Mouse (Mus musculus) embryonic facial prominence, embryonic 12.5 days (tissue): ENCODE measurements at regions not wholly inside any gene's neighbourhood (a gene's known extent, or its start where the extent isn't known, plus 50 kb on each side); places are given as distances from the start of the nearest gene placed in this dataset.
A peak's percentile ranks its signal among the peaks of the same experiment; 100 is the strongest.

Source experiments
- ATAC-seq: fragments of 200-750 bp; cut with Nextera tagmentation; 2 replicates; pipeline ENCODE4 v1.8.0; 2017; ENCODE audit not compliant: insufficient number of reproducible peaks, insufficient read depth, low FRiP score, low TSS enrichment
- H3K27ac ChIP-seq: fragments of 300-500 bp; sonication (generic); 2 replicates; pipeline ENCODE4 v1.5.1; 2016; ENCODE audit warnings: mild to moderate bottlenecking
- H3K27me3 ChIP-seq: fragments of 300-500 bp; sonication (generic); 2 replicates; pipeline ENCODE4 v1.6.1; 2016; ENCODE audit warnings: mild to moderate bottlenecking, moderate library complexity
- H3K36me3 ChIP-seq: fragments of 300-500 bp; sonication (generic); 2 replicates; pipeline ENCODE4 v1.6.1; 2016; ENCODE audit warnings: mild to moderate bottlenecking
- H3K4me1 ChIP-seq: fragments of 300-500 bp; sonication (generic); 2 replicates; pipeline ENCODE4 v1.6.1; 2016
- H3K4me2 ChIP-seq: fragments of 300-500 bp; sonication (generic); replicated peaks from 2 replicates; pipeline ENCODE4 v1.6.1; 2016; ENCODE audit warnings: mild to moderate bottlenecking, moderate library complexity
- H3K4me3 ChIP-seq: fragments of 300-500 bp; sonication (generic); 2 replicates; pipeline ENCODE4 v1.5.1; 2016; ENCODE audit warnings: mild to moderate bottlenecking
- H3K9ac ChIP-seq: fragments of 300-500 bp; sonication (generic); 2 replicates; pipeline ENCODE4 v1.6.1; 2016; ENCODE audit warnings: mild to moderate bottlenecking, moderate library complexity
- H3K9me3 ChIP-seq: fragments of 300-500 bp; sonication (generic); 2 replicates; pipeline ENCODE4 v1.6.1; 2016; ENCODE audit warnings: mild to moderate bottlenecking, moderate library complexity
- WGBS: fragments of 180-500 bp; shearing (Covaris S2); methylation state at CpG from one replicate; pipeline ENCODE4 v1.1.7; 2016; 5-methylcytosine and 5-hydroxymethylcytosine counted together

- ATAC-seq: no peak
- H3K4me3 ChIP-seq: no peak overlapping the region
- H3K27ac ChIP-seq: no peak overlapping the region
- no peaks in the 10 kb centered on the region for H3K27me3 ChIP-seq
- H3K36me3 ChIP-seq: no peaks in the 10 kb centered on the region
- H3K4me1 ChIP-seq: no peaks in the 10 kb centered on the region
- 59% methylated on average over 2 of the region's 2 CpGs for WGBS
- no peak overlapping the region for H3K4me2 ChIP-seq
- no peaks in the 10 kb centered on the region for H3K9me3 ChIP-seq
- no peak overlapping the region for H3K9ac ChIP-seq
Observed at GRCm38 (mm10) chr3:151298325-151298724, 139.4 kb upstream of the Adgrl4 start.

GRCm38 (mm10) chr3:151305402-151305801 is 132.3 kb upstream of the Adgrl4 start:
- WGBS: 88% methylated on average over 4 of the region's 4 CpGs
- no peak for ATAC-seq
- H3K27me3 ChIP-seq: no peaks in the 10 kb centered on the region

GRCm38 (mm10) chr3:151307975-151308374 is 129.7 kb upstream of the Adgrl4 start:
- H3K4me3 ChIP-seq: no peak overlapping the region
- 39% methylated on average over 4 of the region's 4 CpGs for WGBS
- H3K27me3 ChIP-seq: no peaks in the 10 kb centered on the region
- no peaks in the 10 kb centered on the region for H3K36me3 ChIP-seq
- H3K27ac ChIP-seq: no peak overlapping the region
- no peaks in the 10 kb centered on the region for H3K9me3 ChIP-seq
- H3K9ac ChIP-seq: no peak overlapping the region
- H3K4me2 ChIP-seq: no peak overlapping the region
- no peaks in the 10 kb centered on the region for H3K4me1 ChIP-seq
- ATAC-seq: no peak

More at GRCm38 (mm10) chr3:151305402-151305801, 132.3 kb upstream of the Adgrl4 start:
- Histone ChIP-seq H3K4me1 (no peaks in the 10 kb centered on the region), H3K4me3 (no peak overlapping the region), H3K27ac (no peak overlapping the region), H3K4me2 (no peak overlapping the region), H3K36me3 (no peaks in the 10 kb centered on the region), H3K9me3 (no peaks in the 10 kb centered on the region), H3K9ac (no peak overlapping the region)

GRCm38 (mm10) chr3:151323835-151324234 is 113.9 kb upstream of the Adgrl4 start:
- Histone ChIP-seq H3K4me2 (no peak overlapping the region), H3K36me3 (no peaks in the 10 kb centered on the region), H3K4me1 (no peaks in the 10 kb centered on the region), H3K9ac (no peak overlapping the region), H3K9me3 (no peaks in the 10 kb centered on the region), H3K27me3 (no peaks in the 10 kb centered on the region), H3K4me3 (no peak overlapping the region), H3K27ac (no peak overlapping the region)
- 12% methylated on average over 3 of the region's 3 CpGs for WGBS
- ATAC-seq: no peak

- Histone ChIP-seq H3K27me3 (no peaks in the 10 kb centered on the region), H3K27ac (no peak overlapping the region), H3K36me3 (no peaks in the 10 kb centered on the region), H3K9me3 (no peaks in the 10 kb centered on the region), H3K4me1 (peaks cover 12% of the 10 kb centered on the region; the same call in 1 of the 2 replicates), H3K9ac (no peak overlapping the region), H3K4me2 (no peak overlapping the region), H3K4me3 (no peak overlapping the region)
- ATAC-seq: no peak
- WGBS: 86% methylated on average over 4 of the region's 4 CpGs
Observed at GRCm38 (mm10) chr3:151329801-151330200, 107.9 kb upstream of the Adgrl4 start.

- no peak overlapping the region for H3K4me3 ChIP-seq
- peaks cover 14% of the 10 kb centered on the region; the same call in 1 of the 2 replicates for H3K4me1 ChIP-seq
- WGBS: 19% methylated on average over 2 of the region's 2 CpGs
- H3K27me3 ChIP-seq: no peaks in the 10 kb centered on the region
- ATAC-seq: no peak
- H3K9ac ChIP-seq: no peak overlapping the region
- H3K36me3 ChIP-seq: no peaks in the 10 kb centered on the region
- no peak overlapping the region for H3K4me2 ChIP-seq
- peak overlapping the region; percentile 60 for H3K27ac ChIP-seq
- H3K9me3 ChIP-seq: no peaks in the 10 kb centered on the region
Observed at GRCm38 (mm10) chr3:151331906-151332305, 105.8 kb upstream of the Adgrl4 start.

- Histone ChIP-seq H3K27me3 (no peaks in the 10 kb centered on the region), H3K9me3 (no peaks in the 10 kb centered on the region), H3K9ac (no peak overlapping the region), H3K4me1 (peaks cover 14% of the 10 kb centered on the region; the same call in 1 of the 2 replicates), H3K27ac (peak overlapping the region; percentile 60; the same call in 1 of the 2 replicates), H3K4me2 (no peak overlapping the region), H3K4me3 (no peak overlapping the region), H3K36me3 (no peaks in the 10 kb centered on the region)
- WGBS: 21% methylated on average over 1 of the region's 1 CpGs
- ATAC-seq: peak; percentile 57; the same call in 1 of the 2 replicates
Observed at GRCm38 (mm10) chr3:151332317-151332687, 105.4 kb upstream of the Adgrl4 start.

- H3K27me3 ChIP-seq: no peaks in the 10 kb centered on the region
- no peaks in the 10 kb centered on the region for H3K9me3 ChIP-seq
- peak overlapping the region; percentile 60; the same call in 1 of the 2 replicates for H3K27ac ChIP-seq
- no peak overlapping the region for H3K4me3 ChIP-seq
- WGBS: 29% methylated on average over 9 of the region's 9 CpGs
- 0 out of 2 replicates have a peak, but pooled peaks have one; percentile 29 for ATAC-seq
- peaks cover 14% of the 10 kb centered on the region; the same call in 1 of the 2 replicates for H3K4me1 ChIP-seq
- H3K36me3 ChIP-seq: no peaks in the 10 kb centered on the region
- no peak overlapping the region for H3K9ac ChIP-seq
- H3K4me2 ChIP-seq: 0 out of 2 replicates have a peak overlapping the region, but pooled peaks have one; percentile 9
Observed at GRCm38 (mm10) chr3:151332688-151333452, 104.8 kb upstream of the Adgrl4 start.

- Histone ChIP-seq H3K36me3 (no peaks in the 10 kb centered on the region), H3K4me3 (no peak overlapping the region), H3K27ac (peak overlapping the region; percentile 61), H3K9me3 (no peaks in the 10 kb centered on the region), H3K4me2 (0 out of 2 replicates have a peak overlapping the region, but pooled peaks have one; percentile 24), H3K4me1 (peaks cover 14% of the 10 kb centered on the region; the same call in 1 of the 2 replicates), H3K9ac (no peak overlapping the region), H3K27me3 (no peaks in the 10 kb centered on the region)
- WGBS: 8% methylated on average over 6 of the region's 6 CpGs
- peak; percentile 76 for ATAC-seq
Observed at GRCm38 (mm10) chr3:151333867-151334341, 103.8 kb upstream of the Adgrl4 start.

GRCm38 (mm10) chr3:151351481-151352090 is 86.1 kb upstream of the Adgrl4 start:
- no peak for ATAC-seq
- Histone ChIP-seq H3K27ac (no peak overlapping the region), H3K4me3 (no peak overlapping the region), H3K4me2 (no peak overlapping the region), H3K36me3 (no peaks in the 10 kb centered on the region), H3K4me1 (no peaks in the 10 kb centered on the region), H3K27me3 (no peaks in the 10 kb centered on the region), H3K9me3 (no peaks in the 10 kb centered on the region), H3K9ac (no peak overlapping the region)
- WGBS: 83% methylated on average over 4 of the region's 4 CpGs

- Histone ChIP-seq H3K4me1 (no peaks in the 10 kb centered on the region), H3K4me3 (no peak overlapping the region), H3K36me3 (no peaks in the 10 kb centered on the region), H3K27ac (no peak overlapping the region), H3K9me3 (no peaks in the 10 kb centered on the region), H3K4me2 (no peak overlapping the region), H3K27me3 (no peaks in the 10 kb centered on the region), H3K9ac (no peak overlapping the region)
- WGBS: 24% methylated on average over 4 of the region's 4 CpGs
- ATAC-seq: no peak
Observed at GRCm38 (mm10) chr3:151366302-151366701, 71.4 kb upstream of the Adgrl4 start.
